In genomic region chr6:72227011-72227410, GRCm38 (mm10) we compare ENCODE assay signal across 35 mouse cellular contexts. TPM values are rescaled to one million over a fixed set of nuclear protein-coding genes. Genes with fewer than 3 reads are reported as not detected.
"Had no signal": no experiment of that assay in that cellular context is flagged by ENCODE, and none has a peak within 500 bp of the region (broad histone marks: within the 10 kb centered on the region; RNA-seq: fewer than 3 reads in every experiment).

No protein-coding gene starts in this region.

- H3K27ac ChIP-seq: left cerebral cortex, adult 2 months; limb, embryonic 10.5 days; limb, embryonic 12.5 days; limb, embryonic 13.5 days; limb, embryonic 15.5 days; liver, embryonic 12.5 days; liver, embryonic 13.5 days; liver, embryonic 14.5 days; liver, embryonic 15.5 days; lung, embryonic 15.5 days; macrophage; midbrain, embryonic 10.5 days; midbrain, embryonic 12.5 days; midbrain, embryonic 13.5 days; midbrain, embryonic 15.5 days; neural tube, embryonic 12.5 days had no signal

- H3K9ac ChIP-seq: limb, embryonic 12.5 days; limb, embryonic 13.5 days; limb, embryonic 15.5 days; liver, embryonic 12.5 days; liver, embryonic 13.5 days; liver, embryonic 14.5 days; liver, embryonic 15.5 days; lung, embryonic 14.5 days; midbrain, embryonic 12.5 days; midbrain, embryonic 13.5 days; midbrain, embryonic 15.5 days; neural tube, embryonic 12.5 days had no signal

- H3K4me1 ChIP-seq: liver, embryonic 15.5 days had no signal

- ATAC-seq: liver, embryonic 12.5 days; lung, postnatal 0 days; midbrain, embryonic 13.5 days; midbrain, embryonic 15.5 days; midbrain, embryonic 16.5 days had no signal

- H3K4me3 ChIP-seq: left cerebral cortex, adult 2 months; limb, embryonic 10.5 days; limb, embryonic 12.5 days; limb, embryonic 13.5 days; limb, embryonic 15.5 days; liver, embryonic 12.5 days; liver, embryonic 13.5 days; liver, embryonic 15.5 days; lung, embryonic 15.5 days; megakaryocyte, embryonic 14.5 days; midbrain, embryonic 10.5 days; midbrain, embryonic 12.5 days; midbrain, embryonic 13.5 days; midbrain, embryonic 15.5 days; myocyte; neural tube, embryonic 12.5 days had no signal

- H3K9me3 ChIP-seq: limb, embryonic 10.5 days; limb, embryonic 12.5 days; limb, embryonic 13.5 days; limb, embryonic 15.5 days; liver, embryonic 12.5 days; liver, embryonic 13.5 days; liver, embryonic 15.5 days; lung, embryonic 15.5 days; megakaryocyte, embryonic 14.5 days; midbrain, embryonic 10.5 days; midbrain, embryonic 12.5 days; midbrain, embryonic 13.5 days; midbrain, embryonic 15.5 days; neural tube, embryonic 12.5 days had no signal

- DNase-seq: left cerebral cortex, postnatal 4 days; liver; liver, embryonic 13.5 days; lung, adult 18-20 months; lung, adult 2 months; lung, embryonic 14.5 days; lung, postnatal 10 days; lung, postnatal 14 days; lung, postnatal 36 days; lung, postnatal 4 days; midbrain, embryonic 14.5 days had no signal

- H3K36me3 ChIP-seq: limb, embryonic 15.5 days; liver, embryonic 12.5 days; liver, embryonic 13.5 days; liver, embryonic 15.5 days; midbrain, embryonic 10.5 days; midbrain, embryonic 12.5 days; midbrain, embryonic 13.5 days; midbrain, embryonic 15.5 days; neural tube, embryonic 12.5 days had no signal

- H3K27me3 ChIP-seq: limb, embryonic 13.5 days; lung, embryonic 15.5 days had no signal

- H3K4me2 ChIP-seq: limb, embryonic 12.5 days; limb, embryonic 13.5 days; limb, embryonic 15.5 days; liver, embryonic 11.5 days; liver, embryonic 12.5 days; liver, embryonic 13.5 days; liver, embryonic 15.5 days; lung, embryonic 14.5 days; lung, embryonic 15.5 days; midbrain, embryonic 11.5 days; midbrain, embryonic 12.5 days; midbrain, embryonic 13.5 days; midbrain, embryonic 15.5 days; neural tube, embryonic 12.5 days had no signal

RNA-seq across cellular contexts. Expression of gene Atoh8, which starts 8.4 kb away (rescaled TPM):
- total RNA-seq: megakaryocyte progenitor cell, adult 5-6 weeks; megakaryocyte-erythroid progenitor cell, adult 5-6 weeks; monocyte, adult 5-6 weeks had no signal
- polyA plus RNA-seq: macrophage had no signal
